Mouse (Mus musculus): ENCODE results near the gene Npepps.
"Not testable (repeated sequence)": the region's sequence is repeated elsewhere in the genome, so short reads cannot be mapped to it uniquely, and the experiment has no call there.

Npepps gene

GRCm38 (mm10) chr11:97280216-97280861 is at the start of gene Npepps:
Npepps (minus strand) TSS chr11:97280638.
- peak; percentile 72 for DNase-seq (ENCODE audit: low spot score)

- peak; percentile 59 for DNase-seq (ENCODE audit: low spot score)
Measured at GRCm38 (mm10) chr11:97328148-97328547, 47.7 kb upstream of the Npepps start.

- DNase-seq (ENCODE audit: low spot score) = no peak
Measured at GRCm38 (mm10) chr11:97325224-97325623, 44.8 kb upstream of the Npepps start.

GRCm38 (mm10) chr11:97321894-97322600 is 41.6 kb upstream of the Npepps start:
- not testable (repeated sequence) for DNase-seq (ENCODE audit: low spot score)

GRCm38 (mm10) chr11:97321197-97321596 is 40.8 kb upstream of the Npepps start:
- DNase-seq (ENCODE audit: low spot score) = no peak

- DNase-seq (ENCODE audit: low spot score) = peak; percentile 99
Measured at GRCm38 (mm10) chr11:97315504-97316503, 35.4 kb upstream of the Npepps start, which contains the start of gene Mrpl45. Mrpl45 (plus strand) TSS chr11:97315716.

GRCm38 (mm10) chr11:97314751-97315503 is 34.5 kb upstream of the Npepps start:
- no peak for DNase-seq (ENCODE audit: low spot score)

- no peak for DNase-seq (ENCODE audit: low spot score)
Measured at GRCm38 (mm10) chr11:97314110-97314509, 33.7 kb upstream of the Npepps start.

GRCm38 (mm10) chr11:97312871-97313270 is 32.4 kb upstream of the Npepps start:
- DNase-seq (ENCODE audit: low spot score) = not testable (repeated sequence)

GRCm38 (mm10) chr11:97310895-97311631 is 30.6 kb upstream of the Npepps start:
- DNase-seq (ENCODE audit: low spot score) = no peak

- peak; percentile 59 for DNase-seq (ENCODE audit: low spot score)
Measured at GRCm38 (mm10) chr11:97309911-97310571, 29.6 kb upstream of the Npepps start.

GRCm38 (mm10) chr11:97309451-97309836 is 29.0 kb upstream of the Npepps start:
- DNase-seq (ENCODE audit: low spot score) = peak; percentile 62

- DNase-seq (ENCODE audit: low spot score) = no peak
Measured at GRCm38 (mm10) chr11:97308806-97309450, 28.5 kb upstream of the Npepps start.

- DNase-seq (ENCODE audit: low spot score) = no peak
Measured at GRCm38 (mm10) chr11:97307294-97308069, 27.0 kb upstream of the Npepps start.

GRCm38 (mm10) chr11:97304631-97305030 is 24.2 kb upstream of the Npepps start:
- no peak for DNase-seq (ENCODE audit: low spot score)

GRCm38 (mm10) chr11:97302231-97302781 is 21.9 kb upstream of the Npepps start:
- no peak for DNase-seq (ENCODE audit: low spot score)

- DNase-seq (ENCODE audit: low spot score) = no peak
Measured at GRCm38 (mm10) chr11:97301406-97301805, 21.0 kb upstream of the Npepps start.

- no peak for DNase-seq (ENCODE audit: low spot score)
Measured at GRCm38 (mm10) chr11:97299939-97300338, 19.5 kb upstream of the Npepps start.

- no peak for DNase-seq (ENCODE audit: low spot score)
Measured at GRCm38 (mm10) chr11:97296542-97296941, 16.1 kb upstream of the Npepps start.
